Mouse (Mus musculus) bone marrow, adult 2 months (tissue): ENCODE measurements around the gene L3mbtl3. TPM values are rescaled to one million over a fixed set of nuclear protein-coding genes. Genes with fewer than 3 reads are reported as not detected.

Source experiments
- H3K27ac ChIP-seq: fragments of 200-500 bp; 2 replicates; pipeline ENCODE4 v1.5.1; 2012; ENCODE audit warnings: low read depth, mild to moderate bottlenecking, control low read depth, inconsistent platforms, low read length; ENCODE audit not compliant: control insufficient read depth, poor library complexity, insufficient read depth
- H3K4me1 ChIP-seq: fragments of 200-500 bp; 2 replicates; pipeline ENCODE4 v1.6.1; 2011; ENCODE audit warnings: low read length; ENCODE audit not compliant: control insufficient read depth, insufficient read depth
- H3K4me3 ChIP-seq: fragments of 200-500 bp; replicated peaks from 2 replicates; pipeline ENCODE3; 2011; ENCODE audit warnings: mild to moderate bottlenecking, low read depth, low read length, control low read depth; ENCODE audit not compliant: control insufficient read depth
- CTCF ChIP-seq: fragments of 200-500 bp; IDR thresholded peaks from 2 replicates; pipeline ENCODE4 v1.5.1; 2011; ENCODE audit warnings: low read length, control low read depth; ENCODE audit not compliant: control insufficient read depth, insufficient read depth
- POLR2A ChIP-seq: fragments of 200-500 bp; IDR thresholded peaks from 2 replicates; pipeline ENCODE4 v1.6.1; 2011; ENCODE audit warnings: low read depth, mild to moderate bottlenecking, control low read depth, low read length, borderline replicate concordance; ENCODE audit not compliant: control insufficient read depth
- WGBS: fragments of 180-500 bp; shearing (Covaris S2); methylation state at CpG from one replicate; pipeline ENCODE4 v1.1.7; 2018; 5-methylcytosine and 5-hydroxymethylcytosine counted together
- polyA plus RNA-seq: library from polyadenylated mRNA; stranded (reverse); fragments of >200 nt; gene quantifications from 2 replicates; pipeline ENCODE4 v1.2.4, GENCODE M21; 2011; ENCODE audit warnings: low replicate concordance; ENCODE audit not compliant: missing spikeins, insufficient read depth, insufficient read length

Gene L3mbtl3
- polyA plus RNA-seq, 1 experiment, result 8.3 TPM

DNA sequence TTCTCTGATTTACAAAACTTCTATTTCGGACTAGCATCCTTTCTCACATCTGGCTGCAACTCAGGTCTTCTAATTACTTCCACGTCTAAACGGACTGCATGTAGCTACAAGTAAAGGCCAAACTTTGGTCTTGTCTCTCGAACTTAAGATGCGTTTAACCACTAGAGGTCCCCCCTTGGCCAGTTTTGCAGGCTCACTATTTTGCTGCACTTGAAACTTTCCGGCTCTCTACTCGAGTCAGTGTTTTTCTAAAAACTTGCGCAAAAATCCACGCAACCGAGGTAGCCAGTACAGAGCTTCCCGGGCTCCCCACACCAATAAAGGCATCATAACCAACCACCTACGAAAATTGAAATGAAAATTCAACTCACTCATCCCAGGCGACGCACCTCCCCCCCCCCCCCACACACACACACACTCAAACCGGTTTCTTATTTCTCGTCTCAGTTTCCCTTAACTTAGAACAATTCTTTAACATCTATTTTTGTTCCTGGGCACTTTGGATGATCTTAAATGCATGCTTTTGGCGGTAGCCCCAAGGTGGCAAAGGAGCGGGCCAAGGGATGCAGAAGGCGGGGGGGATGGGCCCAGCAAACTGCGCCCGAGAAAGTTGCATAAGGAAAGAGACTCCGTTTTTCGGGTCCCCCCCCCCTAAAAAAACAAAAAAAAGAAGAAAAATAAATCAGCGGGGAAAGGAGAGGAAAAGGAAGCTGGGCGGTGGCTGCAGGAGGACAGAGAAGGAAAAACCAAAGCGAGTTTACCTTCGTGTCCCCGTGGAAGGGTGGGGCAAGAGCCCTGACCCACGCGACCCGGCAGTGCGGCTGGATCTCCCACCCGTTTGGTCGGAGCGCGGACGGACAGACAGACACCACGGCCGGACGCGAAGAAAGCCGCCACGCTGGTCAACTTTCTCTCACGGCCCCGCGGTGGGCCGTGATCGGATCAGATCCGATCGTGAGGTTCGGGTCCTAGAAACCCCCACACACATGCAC, 2.5 kb downstream of the L3mbtl3 start:
- no peak for TF ChIP-seq POLR2A
- peak; percentile 20; the same call in 1 of the 2 replicates for TF ChIP-seq CTCF
- H3K4me1 ChIP-seq, result no peaks in the 10 kb centered on the region
- H3K4me3 ChIP-seq, result peak overlapping the region; percentile 95
- under 1% methylated on average over 51 of the region's 51 CpGs for WGBS
- H3K27ac ChIP-seq, result peak overlapping the region; percentile 56; the same call in 1 of the 2 replicates

DNA sequence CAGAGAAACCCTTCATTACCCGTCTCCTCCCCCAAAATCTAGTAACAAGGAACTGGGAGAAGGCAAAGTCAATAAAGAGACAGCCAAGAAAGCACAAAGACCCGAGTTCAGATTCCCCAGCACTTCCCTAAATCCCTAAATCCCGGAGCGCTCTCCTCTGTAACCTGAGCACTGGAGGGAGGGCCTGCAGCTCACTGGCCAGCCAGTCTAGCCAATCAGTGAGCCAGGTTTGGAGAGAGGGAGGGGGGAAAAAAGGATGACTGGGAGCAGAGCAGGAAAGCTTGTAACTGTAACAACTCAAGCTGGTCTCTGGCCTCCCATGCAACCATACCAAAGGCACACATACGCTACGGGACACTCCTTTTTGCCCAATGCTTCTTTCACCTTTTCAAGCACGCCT, 4.4 kb downstream of the L3mbtl3 start:
- no peak overlapping the region for H3K27ac ChIP-seq
- no peak overlapping the region for H3K4me3 ChIP-seq
- TF ChIP-seq CTCF (no peak), POLR2A (no peak)
- WGBS, result 78% methylated on average over 7 of the region's 7 CpGs
- H3K4me1 ChIP-seq, result no peaks in the 10 kb centered on the region

DNA sequence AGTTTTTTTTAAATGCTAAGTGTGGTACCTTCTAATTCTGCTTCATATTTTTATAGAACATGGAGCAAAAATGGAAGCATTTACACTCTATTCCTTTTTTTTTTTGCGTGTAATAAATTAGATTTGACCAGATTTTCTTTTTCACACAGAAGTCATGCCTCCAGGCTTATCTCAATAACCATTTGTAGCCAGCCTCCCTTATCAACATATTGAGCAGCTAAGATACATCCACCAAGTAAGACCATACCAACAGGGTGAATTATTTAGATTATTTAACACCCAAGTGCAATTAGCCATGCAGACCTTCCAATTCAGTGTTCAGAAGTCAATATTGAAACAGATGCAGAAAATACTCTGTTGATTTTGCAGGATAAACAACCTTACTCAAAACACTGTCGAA, 10.8 kb downstream of the L3mbtl3 start:
- 70% methylated on average over 2 of the region's 2 CpGs for WGBS
- H3K27ac ChIP-seq, result no peak overlapping the region
- no peak for TF ChIP-seq CTCF
- no peak for TF ChIP-seq POLR2A
- H3K4me1 ChIP-seq, result peaks cover 1% of the 10 kb centered on the region; the same call in 1 of the 2 replicates
- no peak overlapping the region for H3K4me3 ChIP-seq

DNA sequence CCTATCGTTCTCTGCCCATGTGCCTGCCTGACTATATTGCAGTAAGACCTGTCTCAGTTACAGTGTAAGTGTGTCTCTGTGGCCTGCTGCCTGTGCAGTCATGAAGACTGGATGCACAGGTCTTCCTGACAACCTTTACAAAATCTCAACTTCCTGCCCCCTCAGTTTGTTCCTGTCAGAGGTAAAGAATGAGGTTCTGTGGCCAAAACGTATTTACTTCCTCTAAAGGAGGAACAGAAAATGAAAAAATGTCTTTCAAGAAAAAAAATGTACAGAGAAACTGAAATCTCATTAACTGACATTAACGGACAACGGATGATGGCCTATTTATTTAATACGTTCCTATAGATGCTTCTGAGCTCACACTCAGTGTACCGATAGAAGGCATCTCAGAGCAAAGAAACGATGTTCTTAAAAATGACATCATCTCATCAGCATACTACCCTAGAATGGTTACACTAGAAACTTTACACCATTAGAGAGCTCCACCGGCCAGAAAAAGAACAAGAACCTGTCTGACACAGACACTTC, 11.4 kb downstream of the L3mbtl3 start:
- no peak overlapping the region for H3K27ac ChIP-seq
- WGBS, result 5% methylated on average over 8 of the region's 8 CpGs
- H3K4me3 ChIP-seq, result no peak overlapping the region
- peaks cover 1% of the 10 kb centered on the region; the same call in 1 of the 2 replicates for H3K4me1 ChIP-seq
- TF ChIP-seq CTCF (no peak), POLR2A (no peak)

DNA sequence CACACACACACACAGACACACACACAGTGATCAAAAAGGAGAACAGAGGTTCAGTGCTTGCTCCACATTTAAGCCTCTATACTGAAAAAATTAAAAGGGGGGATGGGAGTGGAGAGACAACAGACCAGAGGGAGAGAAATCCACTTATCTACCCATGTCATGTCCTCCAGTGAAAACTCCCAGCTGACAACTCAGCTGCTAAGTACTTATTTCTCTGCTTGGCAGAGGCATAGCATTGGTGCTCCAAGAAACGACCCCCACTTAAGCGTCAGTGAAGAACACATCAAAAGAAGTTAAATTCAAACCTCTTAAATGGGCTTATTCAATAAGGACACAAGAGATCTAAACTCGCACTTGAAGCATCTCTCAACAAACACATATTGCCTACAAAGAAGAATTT, 12.2 kb downstream of the L3mbtl3 start:
- no peak for TF ChIP-seq POLR2A
- TF ChIP-seq CTCF, result no peak
- no peak overlapping the region for H3K4me3 ChIP-seq
- H3K4me1 ChIP-seq, result peaks cover 1% of the 10 kb centered on the region; the same call in 1 of the 2 replicates
- no peak overlapping the region for H3K27ac ChIP-seq
- WGBS, result 73% methylated on average over 3 of the region's 3 CpGs

DNA sequence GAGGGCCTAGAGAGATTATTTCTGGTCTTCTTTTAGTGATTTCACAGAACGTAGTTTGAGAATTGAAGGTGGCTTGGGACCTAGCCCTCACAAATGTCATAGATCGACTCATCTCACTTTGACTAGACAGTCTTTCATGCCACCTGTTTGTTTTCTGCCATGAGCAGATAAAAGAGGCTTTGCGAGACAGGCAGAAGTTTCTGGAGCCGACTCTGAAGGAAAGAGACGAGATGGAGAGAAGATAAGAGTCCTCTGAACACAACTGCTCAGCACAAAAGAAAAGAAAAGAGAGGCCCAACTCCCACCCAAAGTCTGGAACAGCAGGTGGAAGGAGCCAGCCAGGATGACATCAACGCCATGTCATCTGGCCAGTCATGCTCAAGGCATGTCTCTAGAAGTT, 17.0 kb downstream of the L3mbtl3 start:
- WGBS, result 71% methylated on average over 6 of the region's 6 CpGs
- Histone ChIP-seq H3K4me3 (no peak overlapping the region), H3K4me1 (no peaks in the 10 kb centered on the region; the same call in 1 of the 2 replicates), H3K27ac (no peak overlapping the region)
- TF ChIP-seq CTCF, result no peak
- no peak for TF ChIP-seq POLR2A

DNA sequence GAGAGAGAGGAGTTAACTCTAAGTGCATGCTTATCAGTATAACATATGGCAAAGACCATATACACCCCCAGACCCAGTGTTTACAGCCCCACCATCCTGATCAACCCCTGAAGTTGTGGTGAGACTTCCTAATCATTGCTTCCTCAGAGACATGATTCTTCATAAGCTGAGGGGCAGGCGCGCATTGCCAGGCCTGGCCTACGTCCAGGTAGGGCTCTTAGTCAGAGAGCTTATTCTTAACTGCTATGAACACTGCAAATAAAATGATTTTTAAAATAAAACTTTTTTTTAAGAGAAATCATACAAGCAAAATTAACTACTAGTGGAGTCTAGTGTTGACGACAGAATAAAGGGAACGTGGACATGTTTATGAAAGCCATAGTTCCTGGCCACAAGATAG, 17.5 kb downstream of the L3mbtl3 start:
- Histone ChIP-seq H3K4me3 (no peak overlapping the region), H3K27ac (no peak overlapping the region), H3K4me1 (no peaks in the 10 kb centered on the region; the same call in 1 of the 2 replicates)
- no peak for TF ChIP-seq CTCF
- TF ChIP-seq POLR2A, result no peak
- WGBS, result 77% methylated on average over 5 of the region's 5 CpGs

DNA sequence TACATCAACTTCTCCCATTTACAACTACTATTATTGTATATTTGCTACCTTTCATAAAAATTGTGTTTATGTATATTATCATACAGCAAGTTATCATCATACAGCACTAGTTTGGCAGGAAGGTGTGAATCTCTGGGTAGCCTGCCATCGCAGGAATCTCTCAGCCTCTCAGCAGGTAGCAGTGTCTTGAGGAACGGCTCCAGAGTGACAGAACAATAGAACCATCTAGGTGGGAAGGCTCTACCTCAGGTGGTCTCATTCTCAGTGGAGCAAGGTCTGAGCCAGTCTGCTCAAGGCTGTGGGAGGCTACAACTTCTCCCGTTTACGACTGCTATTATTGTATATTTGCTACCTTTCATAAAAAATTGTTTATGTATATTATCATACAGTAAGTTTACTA, 22.0 kb downstream of the L3mbtl3 start:
- H3K27ac ChIP-seq, result no peak overlapping the region
- 85% methylated on average over 4 of the region's 4 CpGs for WGBS
- no peak overlapping the region for H3K4me3 ChIP-seq
- no peak for TF ChIP-seq CTCF
- TF ChIP-seq POLR2A, result no peak
- H3K4me1 ChIP-seq, result no peaks in the 10 kb centered on the region
